Mouse (Mus musculus): ENCODE measurements around the gene Camk2n2. TPM values are rescaled to one million over a fixed set of nuclear protein-coding genes. Genes with fewer than 3 reads are reported as not detected.

The Camk2n2 gene
- polyA plus RNA-seq, 1 experiment: 2.3 TPM

- Histone ChIP-seq H3K4me3 (replicated peaks) (peak overlapping the region; percentile 88), H3K27me3 (replicated peaks) (peaks cover 82% of the 10 kb centered on the region), H3K9me3 (peaks cover 8% of the 10 kb centered on the region), H3K4me1 (peaks cover 33% of the 10 kb centered on the region), H3K36me3 (replicated peaks; ENCODE audit: low read length) (no peaks in the 10 kb centered on the region)
- TF ChIP-seq GATA1 (IDR thresholded peaks at IDR 0.05; ENCODE audit: borderline replicate concordance, low read length): no peak
Measured at GRCm38 (mm10) chr16:20590680-20591038, 30.4 kb downstream of the Camk2n2 start.

GRCm38 (mm10) chr16:20589939-20590679 lies 31.0 kb downstream of the Camk2n2 start:
- H3K4me3 ChIP-seq (replicated peaks): peak overlapping the region; percentile 88
- no peak for TF ChIP-seq FLI1 (IDR thresholded peaks at IDR 0.05; ENCODE audit: low read length)
- H3K4me1 ChIP-seq: peaks cover 28% of the 10 kb centered on the region
- peaks cover 77% of the 10 kb centered on the region for H3K27me3 ChIP-seq (replicated peaks)
- H3K36me3 ChIP-seq (replicated peaks; ENCODE audit: low read length): no peaks in the 10 kb centered on the region
- H3K9me3 ChIP-seq: peaks cover 8% of the 10 kb centered on the region

GRCm38 (mm10) chr16:20589366-20589938 lies 31.6 kb downstream of the Camk2n2 start, which contains the start of gene Vwa5b2:
Gene Vwa5b2 (plus strand): TSS chr16:20589471.
- Histone ChIP-seq H3K9me3 (peaks cover 13% of the 10 kb centered on the region), H3K4me1 (peaks cover 27% of the 10 kb centered on the region), H3K27me3 (replicated peaks) (peaks cover 75% of the 10 kb centered on the region), H3K4me3 (replicated peaks) (peak within 1 kb of the TSS; percentile 88), H3K36me3 (replicated peaks; ENCODE audit: low read length) (no peaks in the 10 kb centered on the region)
- no peak for TF ChIP-seq FLI1 (IDR thresholded peaks at IDR 0.05; ENCODE audit: low read length)
- TF ChIP-seq GATA1 (IDR thresholded peaks at IDR 0.05; ENCODE audit: borderline replicate concordance, low read length): no peak

Other genes with a start within 250 kb of the Camk2n2 start
- gene Abcc5, start 194.9 kb downstream of the Camk2n2 start, polyA plus RNA-seq (2012; ENCODE audit: insufficient read depth, low replicate concordance): 5.3 and 17.1 TPM in 2 replicates
- 5.9 and 9.1 TPM in 2 replicates for gene Eif2b5, start 122.5 kb downstream of the Camk2n2 start, polyA plus RNA-seq (2012; ENCODE audit: insufficient read depth, low replicate concordance)
- 21.1 and 45.9 TPM in 2 replicates for gene Dvl3, start 104.3 kb downstream of the Camk2n2 start, polyA plus RNA-seq (2012; ENCODE audit: insufficient read depth, low replicate concordance)
- gene Ap2m1, start 85.8 kb downstream of the Camk2n2 start, polyA plus RNA-seq (2012; ENCODE audit: insufficient read depth, low replicate concordance): 49.0 and 228 TPM in 2 replicates
- gene Abcf3, start 72.7 kb downstream of the Camk2n2 start, polyA plus RNA-seq (2012; ENCODE audit: insufficient read depth, low replicate concordance): 24.1 TPM in 1 of 2 replicates, not detected in the other
- not detected in 2 replicates for gene Vwa5b2, start 31.8 kb downstream of the Camk2n2 start, polyA plus RNA-seq (2012; ENCODE audit: insufficient read depth, low replicate concordance)
- 5.4 and 20.7 TPM in 2 replicates for gene Eef1akmt4, start 9.7 kb downstream of the Camk2n2 start, polyA plus RNA-seq (2012; ENCODE audit: insufficient read depth, low replicate concordance)
- gene Gm49333, start 9.7 kb downstream of the Camk2n2 start, polyA plus RNA-seq (2012; ENCODE audit: insufficient read depth, low replicate concordance): not detected in 2 replicates
- gene Alg3, start 9.6 kb downstream of the Camk2n2 start, polyA plus RNA-seq (2012; ENCODE audit: insufficient read depth, low replicate concordance): 15.2 and 24.9 TPM in 2 replicates
- 0.48 TPM in 1 of 2 replicates, not detected in the other for gene Ece2, start 8.5 kb upstream of the Camk2n2 start, polyA plus RNA-seq (2012; ENCODE audit: insufficient read depth, low replicate concordance)
- gene Psmd2, start 30.4 kb upstream of the Camk2n2 start, polyA plus RNA-seq (2012; ENCODE audit: insufficient read depth, low replicate concordance): 33.0 and 128 TPM in 2 replicates
- 247 and 739 TPM in 2 replicates for gene Eif4g1, start 47.0 kb upstream of the Camk2n2 start, polyA plus RNA-seq (2012; ENCODE audit: insufficient read depth, low replicate concordance)
- gene Fam131a, start 72.0 kb upstream of the Camk2n2 start, polyA plus RNA-seq (2012; ENCODE audit: insufficient read depth, low replicate concordance): 7.9 and 8.6 TPM in 2 replicates
- 2.9 TPM in 1 of 2 replicates, not detected in the other for gene Polr2h, start 96.4 kb upstream of the Camk2n2 start, polyA plus RNA-seq (2012; ENCODE audit: insufficient read depth, low replicate concordance)
- gene Clcn2, start 96.5 kb upstream of the Camk2n2 start, polyA plus RNA-seq (2012; ENCODE audit: insufficient read depth, low replicate concordance): 2.1 TPM in 1 of 2 replicates, not detected in the other
- not detected in 2 replicates for gene Chrd, start 111.8 kb upstream of the Camk2n2 start, polyA plus RNA-seq (2012; ENCODE audit: insufficient read depth, low replicate concordance)
- not detected in 2 replicates for gene Thpo, start 113.2 kb upstream of the Camk2n2 start, polyA plus RNA-seq (2012; ENCODE audit: insufficient read depth, low replicate concordance)